Mouse (Mus musculus): ENCODE measurements around the gene Ccdc9b. TPM values are rescaled to one million over a fixed set of nuclear protein-coding genes. Genes with fewer than 3 reads are reported as not detected.

Gene Ccdc9b
- total RNA-seq, 2 experiments from 2014 or later, result 4.0 to 4.7 TPM

DNA sequence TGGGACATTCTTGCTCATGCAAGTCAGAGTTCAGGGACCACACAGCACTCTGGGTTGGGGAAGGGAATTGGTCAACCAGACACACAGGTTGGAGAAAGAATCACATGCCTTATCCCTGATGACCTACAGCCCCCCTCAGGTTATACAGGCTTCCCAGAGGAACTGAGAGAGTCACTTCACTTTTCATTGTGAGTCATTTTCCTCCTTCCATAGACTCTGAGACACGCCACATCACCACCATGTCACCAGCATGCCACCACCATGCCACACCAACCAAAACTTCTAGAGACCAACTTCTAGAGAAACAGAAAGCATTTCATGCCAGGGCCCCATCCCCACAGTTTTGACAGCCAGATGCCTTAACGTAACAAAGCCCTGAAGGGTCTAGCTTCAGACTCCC lies 35.6 kb downstream of the Ccdc9b start:
- TF ChIP-seq CTCF (IDR thresholded peaks at IDR 0.05), result no peak
- no peak for DNase-seq (ENCODE audit: extremely low spot score in 1 of 2, low spot score in 2 of 2)
- H3K27ac ChIP-seq, result no peak overlapping the region
- intact Hi-C loops (cut with DNase I), result no loop called here
- H3K4me3 ChIP-seq, result no peak overlapping the region

DNA sequence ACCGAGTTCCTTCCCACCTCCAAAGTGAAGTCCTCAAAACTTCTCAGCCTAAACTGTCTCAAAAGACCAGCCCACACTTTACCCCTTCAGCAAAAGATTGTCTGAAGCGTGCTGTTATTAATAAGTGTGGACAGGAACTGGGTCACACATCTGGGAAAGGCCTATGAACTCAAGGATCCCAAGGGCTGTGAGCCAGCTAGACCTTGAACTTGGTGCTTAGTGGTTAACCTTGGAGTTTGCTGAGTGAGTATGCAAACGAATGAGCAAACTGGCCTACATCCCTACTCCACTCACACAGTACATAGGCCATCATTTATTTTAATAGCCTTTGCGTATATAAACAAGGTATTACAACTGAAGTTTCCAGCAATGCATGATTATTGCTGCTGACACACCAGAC lies 37.0 kb downstream of the Ccdc9b start:
- Histone ChIP-seq H3K4me3 (no peak overlapping the region), H3K27ac (no peak overlapping the region)
- intact Hi-C loops (cut with DNase I), result no loop called here
- DNase-seq (ENCODE audit: extremely low spot score in 1 of 2, low spot score in 2 of 2), result no peak
- no peak for TF ChIP-seq CTCF (IDR thresholded peaks at IDR 0.05)

DNA sequence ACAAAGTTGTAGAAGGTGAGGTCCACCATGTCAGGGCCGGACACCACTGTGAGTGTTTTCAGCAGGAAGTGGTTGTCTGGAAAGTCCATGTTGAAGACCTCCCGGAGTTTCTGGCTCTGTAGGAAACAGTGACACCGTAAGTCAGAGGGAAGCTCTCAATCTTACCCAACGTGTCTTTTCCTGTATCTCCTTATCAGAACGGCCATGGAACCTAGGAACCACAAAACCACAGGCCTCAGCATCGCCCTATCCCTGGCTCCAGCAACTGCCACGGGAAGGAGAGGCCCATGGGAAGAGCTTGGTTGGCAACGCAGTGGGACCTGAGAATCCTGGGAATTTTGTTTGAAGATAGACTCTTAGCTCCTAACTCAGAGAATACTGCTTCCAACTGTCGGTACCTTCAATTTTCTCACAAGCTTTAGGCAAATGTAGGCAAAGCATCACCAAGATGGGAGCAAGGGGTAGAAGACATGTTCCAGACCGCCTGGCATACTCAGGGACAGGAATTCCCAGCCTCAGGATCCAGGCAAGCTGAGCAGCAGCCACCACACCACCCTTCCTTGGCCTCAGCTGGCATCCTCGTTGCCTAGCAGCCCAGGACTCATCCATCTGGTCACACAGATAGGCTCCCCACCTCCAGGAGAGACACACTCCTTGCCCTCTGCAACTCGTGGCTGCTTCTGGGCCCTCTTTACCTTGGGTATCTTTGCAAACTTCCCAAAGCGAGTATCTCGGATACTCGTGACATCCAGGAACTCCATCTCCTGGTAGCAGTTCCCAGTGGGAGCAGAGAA lies 38.6 kb downstream of the Ccdc9b start:
- intact Hi-C loops (cut with DNase I), result no loop called here
- Histone ChIP-seq H3K4me3 (no peak overlapping the region), H3K27ac (no peak overlapping the region)
- no peak for DNase-seq (ENCODE audit: extremely low spot score in 1 of 2, low spot score in 2 of 2)
- TF ChIP-seq CTCF (IDR thresholded peaks at IDR 0.05), result no peak

DNA sequence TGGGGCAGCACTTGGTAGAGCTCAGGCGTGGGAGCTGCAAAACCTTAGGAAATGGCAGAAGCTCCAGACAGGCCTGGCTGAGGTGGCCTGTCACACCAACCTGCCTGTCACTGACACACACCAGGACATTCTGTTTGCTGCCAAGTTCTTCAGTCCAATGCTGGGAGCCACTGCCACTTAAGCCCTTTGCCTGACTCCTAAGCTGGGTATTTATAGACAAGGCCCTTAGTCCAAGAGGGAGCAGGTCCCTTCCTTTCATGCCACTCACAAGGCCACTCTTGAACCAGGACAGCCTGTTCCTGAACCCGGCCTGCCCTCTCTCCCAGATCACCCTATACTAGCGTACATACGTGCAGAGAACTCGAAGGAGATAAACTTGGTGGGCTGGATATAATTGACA lies 45.8 kb downstream of the Ccdc9b start:
- Histone ChIP-seq H3K27ac (no peak overlapping the region), H3K4me3 (no peak overlapping the region)
- intact Hi-C loops (cut with DNase I), result no loop called here
- no peak for DNase-seq (ENCODE audit: extremely low spot score in 1 of 2, low spot score in 2 of 2)
- TF ChIP-seq CTCF (IDR thresholded peaks at IDR 0.05), result no peak

DNA sequence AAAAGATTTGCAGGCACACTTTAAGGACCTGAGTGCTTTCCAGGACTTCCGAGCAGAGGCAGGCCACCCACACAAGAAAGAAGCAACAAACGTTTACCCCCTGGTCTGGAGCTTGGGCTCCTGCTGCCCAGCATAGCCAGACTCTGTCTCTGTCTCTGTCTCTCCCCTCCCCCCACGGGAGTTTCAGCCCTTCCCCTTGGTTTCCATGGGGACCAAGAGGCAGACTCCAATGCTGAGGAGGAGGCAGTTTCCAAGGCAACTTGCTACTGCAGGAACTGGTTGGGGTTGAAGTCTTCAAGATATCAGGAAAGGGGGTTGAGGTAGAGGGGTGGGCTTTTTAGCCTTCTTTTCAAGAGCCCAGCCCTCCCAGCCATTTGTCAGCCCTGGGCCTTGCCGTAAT lies 48.2 kb downstream of the Ccdc9b start:
- DNase-seq (ENCODE audit: extremely low spot score in 1 of 2, low spot score in 2 of 2), result peak; percentile 62 to 79
- Histone ChIP-seq H3K27ac (peak overlapping the region; percentile 79), H3K4me3 (no peak overlapping the region)
- intact Hi-C loops (cut with DNase I), result no loop called here
- no peak for TF ChIP-seq CTCF (IDR thresholded peaks at IDR 0.05)

DNA sequence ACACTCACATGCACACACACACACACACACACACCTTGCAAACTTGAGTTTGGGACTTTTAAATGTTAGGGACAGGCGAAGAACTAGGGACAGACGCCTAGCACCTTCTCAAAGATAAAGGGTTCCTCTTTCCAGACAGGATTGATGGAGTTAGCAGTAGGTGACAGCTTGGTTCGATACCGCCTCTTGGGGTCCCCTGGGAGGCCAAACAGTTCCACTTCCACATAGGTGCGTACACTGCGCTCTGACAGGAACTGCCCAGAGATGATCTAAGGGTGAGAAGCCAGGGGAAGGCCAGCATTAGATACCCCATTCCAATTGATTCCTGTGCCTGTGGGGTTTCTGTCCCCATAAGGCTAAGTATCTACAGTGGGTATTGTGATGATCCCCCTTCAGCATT lies 48.8 kb downstream of the Ccdc9b start:
- H3K27ac ChIP-seq, result peak overlapping the region; percentile 63
- TF ChIP-seq CTCF (IDR thresholded peaks at IDR 0.05), result no peak
- H3K4me3 ChIP-seq, result no peak overlapping the region
- DNase-seq (ENCODE audit: extremely low spot score in 1 of 2, low spot score in 2 of 2), result no peak
- intact Hi-C loops (cut with DNase I), result no loop called here

DNA sequence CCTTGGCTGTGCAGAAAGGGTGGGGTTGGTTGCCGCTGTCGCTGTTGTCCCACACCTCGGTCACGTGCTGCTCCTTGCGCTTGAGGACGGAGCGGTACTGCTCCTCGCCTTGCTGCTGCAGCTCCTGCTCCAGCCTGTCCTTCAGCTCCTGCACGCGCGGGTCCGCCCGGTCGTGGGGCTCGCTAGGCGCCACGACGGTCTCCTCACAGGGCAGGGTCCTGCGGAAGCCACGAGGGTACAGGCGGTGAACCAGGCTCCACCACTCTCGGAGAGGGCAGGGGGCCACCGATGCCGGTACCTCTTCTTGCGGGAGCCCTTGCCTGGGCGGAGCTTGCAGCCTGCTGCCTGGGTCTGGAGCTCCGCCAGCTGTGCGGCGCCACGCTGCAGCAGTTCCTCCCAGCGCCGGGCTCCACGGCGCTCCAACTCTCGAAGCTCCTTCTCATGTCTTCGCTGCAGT lies 51.4 kb downstream of the Ccdc9b start:
- Histone ChIP-seq H3K27ac (no peak overlapping the region), H3K4me3 (peak overlapping the region; percentile 42)
- no peak; the same call in 1 of the 2 replicates for TF ChIP-seq CTCF (IDR thresholded peaks at IDR 0.05)
- intact Hi-C loops (cut with DNase I), result no loop called here
- DNase-seq (ENCODE audit: extremely low spot score in 1 of 2, low spot score in 2 of 2), result peak; percentile 58 to 59

DNA sequence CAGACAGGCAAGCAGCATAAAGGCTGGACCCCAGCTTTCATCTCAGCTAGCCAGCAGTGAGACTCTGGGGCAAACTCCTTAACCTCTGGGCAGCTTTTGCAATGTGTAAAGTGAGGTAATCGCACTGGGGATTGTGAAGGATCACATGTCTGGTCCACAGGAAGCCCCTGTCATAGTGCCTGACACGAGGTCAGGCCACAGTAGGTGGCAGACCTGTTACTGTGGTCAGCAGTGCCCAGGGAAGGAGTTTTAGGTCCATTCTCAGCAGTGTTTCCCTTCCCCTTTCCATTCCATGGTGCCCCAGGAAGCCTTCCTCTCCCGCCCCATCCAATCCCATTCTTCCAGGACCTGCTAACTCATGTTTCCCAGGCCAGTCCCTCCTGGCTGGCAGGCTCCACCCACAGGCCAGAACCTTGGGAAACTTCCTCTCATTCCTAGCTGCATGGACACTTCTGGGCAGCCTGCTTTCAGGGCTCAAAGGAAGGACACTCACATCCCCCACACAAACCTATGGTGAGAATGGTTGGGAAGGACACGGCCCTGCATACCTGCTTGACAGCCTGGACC lies 52.7 kb downstream of the Ccdc9b start:
- no peak overlapping the region for H3K4me3 ChIP-seq
- no peak overlapping the region for H3K27ac ChIP-seq
- no peak for DNase-seq (ENCODE audit: extremely low spot score in 1 of 2, low spot score in 2 of 2)
- intact Hi-C loops (cut with DNase I), result no loop called here
- no peak for TF ChIP-seq CTCF (IDR thresholded peaks at IDR 0.05)

DNA sequence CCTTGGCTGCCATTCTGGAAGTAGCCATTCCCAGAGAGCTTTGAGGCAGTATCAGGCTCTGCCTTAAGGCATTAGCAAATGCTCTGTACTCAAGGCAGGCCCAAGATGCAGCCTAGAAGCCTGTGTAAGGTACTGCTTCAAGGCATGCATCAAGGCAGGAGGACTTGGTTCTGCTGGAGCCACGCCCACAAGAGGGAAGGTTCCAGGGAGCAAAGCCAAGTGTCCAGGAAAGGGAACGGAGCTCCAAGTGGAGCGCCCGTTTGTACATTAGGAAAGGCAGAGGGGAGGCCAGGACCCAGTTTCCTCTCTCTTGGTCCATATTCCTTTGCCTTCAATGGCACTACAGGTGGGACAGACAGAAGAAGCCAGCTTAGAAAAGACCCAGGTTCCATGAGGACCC lies 54.0 kb downstream of the Ccdc9b start:
- TF ChIP-seq CTCF (IDR thresholded peaks at IDR 0.05), result no peak
- intact Hi-C loops (cut with DNase I), result no loop called here
- Histone ChIP-seq H3K4me3 (no peak overlapping the region), H3K27ac (no peak overlapping the region)
- no peak for DNase-seq (ENCODE audit: extremely low spot score in 1 of 2, low spot score in 2 of 2)

DNA sequence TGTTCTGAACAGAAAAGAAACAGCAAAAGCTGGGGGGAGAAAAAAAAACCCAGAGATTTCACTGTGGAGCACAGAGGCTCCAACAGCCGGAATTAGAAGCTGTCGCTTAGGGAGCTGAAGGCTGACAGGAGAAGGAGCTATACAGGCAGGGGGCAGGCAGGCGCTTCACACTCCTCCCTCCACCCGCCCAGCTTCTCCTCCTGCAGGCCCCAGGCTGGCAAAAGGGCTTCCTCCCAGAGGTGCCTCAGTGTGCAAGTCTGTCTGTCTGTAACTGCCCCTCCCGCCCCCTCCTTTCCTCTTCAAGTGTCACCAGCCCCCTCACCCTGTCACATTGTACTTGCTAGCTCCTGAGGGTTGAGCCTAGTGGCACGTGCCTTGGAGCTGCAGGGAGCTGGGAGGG lies 56.0 kb downstream of the Ccdc9b start:
- H3K4me3 ChIP-seq, result no peak overlapping the region
- H3K27ac ChIP-seq, result peak overlapping the region; percentile 50; the same call in 1 of the 2 replicates
- DNase-seq (ENCODE audit: extremely low spot score in 1 of 2, low spot score in 2 of 2), result peak in 1 of 2 experiments; percentile 64
- intact Hi-C loops (cut with DNase I), result no loop called here
- TF ChIP-seq CTCF (IDR thresholded peaks at IDR 0.05), result no peak; the same call in 1 of the 2 replicates

Other genes with a start within 250 kb of the Ccdc9b start
- 1 to 10 TPM; 3.2 to 4.0 TPM for gene Bmf, start 213.0 kb downstream of the Ccdc9b start, total RNA-seq (2021)
- 1 to 10 TPM; 1.9 to 3.0 TPM for gene Bub1b, start 164.4 kb downstream of the Ccdc9b start, total RNA-seq (2021)
- gene Pak6, start 99.4 kb downstream of the Ccdc9b start, total RNA-seq (2021), result 100 to 1,000 TPM in 1 of 2 experiments, 10 to 100 TPM in 1; 96.4 to 102 TPM
- gene Ankrd63, start 58.7 kb downstream of the Ccdc9b start, total RNA-seq (2021), result 10 to 100 TPM; 22.3 to 28.5 TPM
- 1 to 10 TPM; 2.3 to 3.2 TPM for gene Plcb2, start 34.2 kb downstream of the Ccdc9b start, total RNA-seq (2021)
- 10 to 100 TPM; 42.7 to 47.9 TPM for gene Inafm2, start 16.9 kb downstream of the Ccdc9b start, total RNA-seq (2021)
- not detected for gene Phgr1, start 10.1 kb upstream of the Ccdc9b start, total RNA-seq (2021)
- gene Disp2, start 17.1 kb upstream of the Ccdc9b start, total RNA-seq (2021), result 100 to 1,000 TPM; 197 to 209 TPM
- gene Knstrn, start 51.3 kb upstream of the Ccdc9b start, total RNA-seq (2021), result 1 to 10 TPM in 1 of 2 experiments, under 1 TPM in 1; 0.75 to 1.0 TPM
- gene Ivd, start 99.3 kb upstream of the Ccdc9b start, total RNA-seq (2021), result 10 to 100 TPM; 72.2 to 73.7 TPM
- gene Bahd1, start 137.7 kb upstream of the Ccdc9b start, total RNA-seq (2021), result 10 to 100 TPM; 52.2 to 58.1 TPM
- 1 to 10 TPM; 2.4 to 3.3 TPM for gene Chst14, start 163.8 kb upstream of the Ccdc9b start, total RNA-seq (2021)